Mouse (Mus musculus) macrophage (primary cell): ENCODE results near the gene Ntrk1. TPM values are rescaled to one million over a fixed set of nuclear protein-coding genes. Genes with fewer than 3 reads are reported as not detected.

ENCODE experiments used
- H3K27ac ChIP-seq: fragments of 350-480 bp; formaldehyde crosslinking; 2 replicates; pipeline ENCODE4 v1.9.0; 2021
- H3K36me3 ChIP-seq: fragments of 350-480 bp; formaldehyde crosslinking; 2 replicates; pipeline ENCODE4 v1.9.0; 2021; ENCODE audit errors: inconsistent target
- H3K4me3 ChIP-seq: fragments of 350-480 bp; formaldehyde crosslinking; 2 replicates; pipeline ENCODE4 v1.9.0; 2021; ENCODE audit errors: inconsistent target
- H3K79me2 ChIP-seq: fragments of 350-480 bp; formaldehyde crosslinking; 2 replicates; pipeline ENCODE4 v1.9.0; 2021; ENCODE audit errors: inconsistent target
- WGBS: methylation state at CpG from one replicate; pipeline ENCODE4 v1.1.7; 2026; ENCODE audit warnings: inconsistent platforms; ENCODE audit not compliant: missing documents; 5-methylcytosine and 5-hydroxymethylcytosine counted together
- polyA plus RNA-seq: library from polyadenylated mRNA; stranded (reverse); fragments of 250-400 nt; gene quantifications from 3 replicates; pipeline ENCODE4 v1.2.4, GENCODE M21; 2018; ENCODE audit warnings: inconsistent platforms

Gene Ntrk1
- polyA plus RNA-seq, 1 experiment from 2014 or later, result not detected

GRCm38 (mm10) chr3:87749977-87750376 is 45.0 kb downstream of the Ntrk1 start:
- 97% methylated on average over 12 of the region's 12 CpGs for WGBS
- H3K4me3 ChIP-seq, result no peak overlapping the region
- no peak overlapping the region for H3K27ac ChIP-seq
- no peaks in the 10 kb centered on the region for H3K79me2 ChIP-seq
- no peaks in the 10 kb centered on the region for H3K36me3 ChIP-seq

DNA sequence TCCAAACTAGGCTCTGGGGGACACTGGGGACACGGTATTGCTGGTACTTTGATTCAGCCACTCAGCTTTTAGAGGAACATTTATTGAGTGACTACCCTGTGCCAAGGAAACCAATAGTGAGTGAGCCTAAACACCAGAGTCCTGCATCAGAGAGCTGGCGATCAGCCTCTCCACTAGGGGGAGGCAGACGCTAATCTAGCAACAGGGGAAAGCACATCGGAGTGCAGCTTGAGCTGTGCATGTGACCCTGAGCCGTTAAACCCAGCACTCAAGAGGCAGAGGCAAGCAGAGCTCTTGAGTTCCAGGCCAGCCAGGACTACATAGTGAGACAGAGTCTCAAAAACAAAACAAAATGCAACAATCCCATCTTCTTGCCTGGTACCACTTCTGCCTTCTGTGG is 45.9 kb downstream of the Ntrk1 start:
- no peaks in the 10 kb centered on the region for H3K79me2 ChIP-seq
- WGBS, result 21% methylated on average over 5 of the region's 5 CpGs
- H3K36me3 ChIP-seq, result no peaks in the 10 kb centered on the region

DNA sequence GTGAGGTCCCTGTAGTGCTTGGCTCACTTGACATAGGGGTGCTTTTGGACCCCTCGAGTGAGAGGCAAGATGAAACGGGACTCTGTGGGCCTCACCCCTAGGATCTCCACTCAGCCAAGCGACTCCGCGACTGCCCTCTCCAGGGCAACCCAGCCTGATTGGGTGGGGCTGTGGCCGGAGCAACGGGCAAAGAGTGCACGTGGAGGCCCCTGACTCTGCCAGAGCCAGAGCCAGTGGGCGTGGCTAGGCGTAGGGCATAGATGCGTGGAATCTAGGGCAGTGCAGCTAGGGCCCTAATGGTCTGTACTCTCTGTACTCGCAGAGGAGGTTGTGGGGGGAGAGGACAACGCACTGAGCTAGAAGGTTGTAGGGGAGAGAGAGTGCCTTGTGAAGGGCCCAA is 46.5 kb downstream of the Ntrk1 start, which contains the start of gene Lrrc71:
Gene Lrrc71, minus strand, starts transcription at position 195 of the 400 bp plus-strand sequence.
- Histone ChIP-seq H3K27ac (no peak within 1 kb of the TSS), H3K4me3 (no peak within 1 kb of the TSS), H3K36me3 (no peaks in the 10 kb centered on the region), H3K79me2 (no peaks in the 10 kb centered on the region)
- 81% methylated on average over 13 of the region's 13 CpGs for WGBS

More for the DNA sequence above, 45.9 kb downstream of the Ntrk1 start:
- Histone ChIP-seq H3K27ac (no peak overlapping the region), H3K4me3 (no peak overlapping the region)

- Histone ChIP-seq H3K4me3 (no peak overlapping the region), H3K36me3 (no peaks in the 10 kb centered on the region), H3K79me2 (no peaks in the 10 kb centered on the region), H3K27ac (no peak overlapping the region)
- WGBS, result 70% methylated on average over 18 of the region's 18 CpGs
These were observed 49.8 kb downstream of the Ntrk1 start for GRCm38 (mm10) chr3:87745036-87745659.

GRCm38 (mm10) chr3:87743927-87744326 is 51.0 kb downstream of the Ntrk1 start:
- Histone ChIP-seq H3K36me3 (no peaks in the 10 kb centered on the region), H3K79me2 (no peaks in the 10 kb centered on the region), H3K4me3 (no peak overlapping the region), H3K27ac (no peak overlapping the region)
- WGBS, result 25% methylated on average over 4 of the region's 4 CpGs

GRCm38 (mm10) chr3:87742735-87743134 is 52.2 kb downstream of the Ntrk1 start:
- H3K27ac ChIP-seq, result no peak overlapping the region
- H3K4me3 ChIP-seq, result no peak overlapping the region
- no peaks in the 10 kb centered on the region for H3K79me2 ChIP-seq
- H3K36me3 ChIP-seq, result no peaks in the 10 kb centered on the region; the same call in 1 of the 2 replicates
- WGBS, result 20% methylated on average over 16 of the region's 16 CpGs

DNA sequence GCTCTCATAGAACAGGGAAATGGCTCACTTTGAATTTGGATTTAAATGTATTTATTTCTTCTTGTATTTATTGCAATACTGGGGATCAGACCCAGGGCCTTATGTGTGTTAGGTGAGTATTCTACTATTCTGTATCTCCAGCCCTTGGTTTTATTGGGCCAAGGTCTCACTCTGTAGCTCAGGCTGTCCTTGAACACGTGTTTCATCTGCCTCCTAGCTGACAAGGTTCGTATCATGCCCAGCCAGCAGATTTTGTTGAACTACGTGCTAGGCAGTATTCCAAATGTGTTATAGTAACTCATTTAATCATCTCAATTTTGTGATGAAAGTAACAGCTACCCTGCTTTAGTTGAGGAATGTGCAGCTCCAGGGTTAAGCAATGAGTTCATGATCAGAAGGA is 52.9 kb downstream of the Ntrk1 start:
- H3K4me3 ChIP-seq, result no peak overlapping the region
- H3K79me2 ChIP-seq, result no peaks in the 10 kb centered on the region
- WGBS, result 69% methylated on average over 3 of the region's 3 CpGs
- H3K36me3 ChIP-seq, result peaks cover 6% of the 10 kb centered on the region; the same call in 1 of the 2 replicates
- no peak overlapping the region for H3K27ac ChIP-seq

GRCm38 (mm10) chr3:87738906-87739305 is 56.1 kb downstream of the Ntrk1 start:
- 82% methylated on average over 5 of the region's 5 CpGs for WGBS
- no peaks in the 10 kb centered on the region for H3K79me2 ChIP-seq
- H3K36me3 ChIP-seq, result peaks cover 34% of the 10 kb centered on the region
- no peak overlapping the region for H3K4me3 ChIP-seq
- H3K27ac ChIP-seq, result no peak overlapping the region

DNA sequence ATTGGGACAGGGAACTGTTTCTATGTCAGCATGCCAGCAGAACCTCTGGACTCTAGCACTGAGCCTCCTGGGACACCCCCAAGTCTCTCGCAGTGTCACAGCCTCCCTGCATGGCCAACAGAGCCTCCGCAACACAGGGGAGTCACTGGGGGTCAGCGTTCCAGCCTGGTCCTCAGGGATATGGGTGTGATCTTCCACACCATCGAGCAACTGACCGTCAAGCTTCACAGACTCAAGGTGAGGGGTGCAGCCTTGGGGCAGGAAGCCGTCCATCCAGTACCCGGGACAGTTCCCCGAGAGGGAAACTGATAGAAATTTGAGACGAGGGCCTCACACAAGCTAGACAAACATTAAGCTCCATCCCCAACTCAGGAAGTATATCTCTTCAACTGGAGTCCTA is 59.6 kb downstream of the Ntrk1 start:
- WGBS, result 91% methylated on average over 9 of the region's 9 CpGs
- peaks cover 61% of the 10 kb centered on the region for H3K36me3 ChIP-seq
- H3K79me2 ChIP-seq, result no peaks in the 10 kb centered on the region

DNA sequence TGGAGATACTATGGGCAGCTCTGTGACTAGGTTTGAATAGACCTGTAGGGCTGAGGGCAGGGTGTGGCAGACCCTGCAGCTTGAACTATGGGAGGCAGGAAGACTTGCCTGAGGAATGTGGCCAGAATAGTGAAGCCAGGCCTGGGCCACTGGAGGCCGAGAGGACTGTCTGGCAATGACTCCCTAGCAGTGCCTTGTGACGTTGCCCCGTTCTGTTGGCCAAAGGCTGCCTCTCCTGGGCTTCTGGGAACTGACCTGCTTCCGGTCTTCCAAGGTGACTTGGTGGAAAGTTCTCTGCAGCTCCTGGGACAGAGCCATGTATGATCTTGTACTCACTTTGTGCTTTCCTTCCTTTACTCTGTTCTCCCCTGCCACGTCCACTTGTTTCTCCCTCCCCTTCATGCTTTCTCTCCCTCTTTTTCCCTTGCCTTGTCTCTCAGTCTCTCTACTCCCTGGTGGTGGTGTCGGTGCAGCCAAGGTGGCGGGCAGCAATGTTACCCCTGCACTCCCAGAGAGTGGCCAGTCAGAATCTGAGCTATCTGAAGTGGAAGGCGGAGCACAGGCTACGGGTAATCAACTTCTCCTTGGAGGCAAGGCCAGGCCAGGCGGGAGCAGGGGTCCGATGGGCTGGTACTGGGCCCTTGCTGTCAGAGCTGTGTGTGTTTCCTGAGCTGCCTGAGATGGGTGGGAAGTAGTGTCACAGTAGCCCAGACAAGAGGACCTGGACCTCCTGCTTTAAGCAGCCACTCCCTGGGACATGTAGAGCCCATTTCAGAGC is 60.8 kb downstream of the Ntrk1 start:
- no peak overlapping the region for H3K27ac ChIP-seq
- 93% methylated on average over 11 of the region's 11 CpGs for WGBS
- peaks cover 72% of the 10 kb centered on the region for H3K36me3 ChIP-seq
- H3K79me2 ChIP-seq, result no peaks in the 10 kb centered on the region
- no peak overlapping the region for H3K4me3 ChIP-seq

More for the DNA sequence above, 59.6 kb downstream of the Ntrk1 start:
- Histone ChIP-seq H3K27ac (no peak overlapping the region), H3K4me3 (no peak overlapping the region)

DNA sequence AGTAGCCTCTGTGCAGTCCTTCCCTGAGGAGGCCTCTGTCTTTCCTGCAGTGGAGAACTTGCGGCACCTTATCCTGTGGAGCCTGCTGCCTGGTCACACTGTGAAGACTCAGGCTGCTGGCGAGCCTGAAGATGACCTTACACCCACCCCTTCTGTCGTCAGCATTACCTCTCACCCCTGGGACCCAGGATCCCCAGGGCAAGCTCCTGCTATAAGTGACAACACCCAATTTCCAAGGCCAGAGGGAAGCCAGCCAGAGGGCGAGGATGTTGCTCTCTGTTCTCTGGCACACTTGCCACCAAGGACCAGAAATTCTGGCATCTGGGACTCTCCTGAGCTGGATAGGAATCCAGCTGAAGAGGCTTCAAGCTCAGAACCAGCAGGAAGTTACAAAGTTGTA is 61.9 kb downstream of the Ntrk1 start:
- H3K4me3 ChIP-seq, result no peak overlapping the region
- H3K27ac ChIP-seq, result no peak overlapping the region
- H3K36me3 ChIP-seq, result peaks cover 83% of the 10 kb centered on the region
- WGBS, result 96% methylated on average over 4 of the region's 4 CpGs
- H3K79me2 ChIP-seq, result no peaks in the 10 kb centered on the region

- Histone ChIP-seq H3K36me3 (peaks cover 83% of the 10 kb centered on the region), H3K4me3 (no peak overlapping the region), H3K79me2 (no peaks in the 10 kb centered on the region), H3K27ac (no peak overlapping the region)
- 96% methylated on average over 6 of the region's 6 CpGs for WGBS
These were observed 66.3 kb downstream of the Ntrk1 start for GRCm38 (mm10) chr3:87728696-87729095.
